ENCODE assay signal across 29 mouse cellular contexts in genomic region chr10:40292640-40293039, GRCm38 (mm10). TPM values are rescaled to one million over a fixed set of nuclear protein-coding genes. Genes with fewer than 3 reads are reported as not detected.
DNase-seq lines count a peak whose midpoint lies in the region; ATAC-seq and TF ChIP-seq lines count a peak whose summit lies in the region.
"Had no signal": no experiment of that assay in that cellular context is flagged by ENCODE, and none has a peak within 500 bp of the region (broad histone marks: within the 10 kb centered on the region; RNA-seq: fewer than 3 reads in every experiment).

No protein-coding gene starts in this region.

- no peak overlapping the region for H3K9ac ChIP-seq in liver, embryonic 13.5 days
- H3K9ac ChIP-seq in stomach, postnatal 0 days (ENCODE audit: low read length): no peak overlapping the region
- H3K9ac ChIP-seq: embryonic facial prominence, embryonic 13.5 days; forebrain, embryonic 12.5 days; forebrain, embryonic 15.5 days; heart, embryonic 15.5 days; hindbrain, embryonic 12.5 days; hindbrain, embryonic 15.5 days had no signal

- H3K4me1 ChIP-seq in liver, embryonic 13.5 days (replicated peaks): peaks cover 50% of the 10 kb centered on the region
- no peaks in the 10 kb centered on the region for H3K4me1 ChIP-seq in stomach, postnatal 0 days (replicated peaks; ENCODE audit: control insufficient read depth, insufficient read depth)
- H3K4me1 ChIP-seq: hindbrain, embryonic 12.5 days had no signal

- no peak overlapping the region for H3K4me2 ChIP-seq in liver, embryonic 13.5 days
- no peak overlapping the region for H3K4me2 ChIP-seq in stomach, postnatal 0 days (replicated peaks; ENCODE audit: low read depth)
- H3K4me2 ChIP-seq: embryonic facial prominence, embryonic 13.5 days; forebrain, embryonic 12.5 days; forebrain, embryonic 15.5 days; heart, embryonic 11.5 days; heart, embryonic 15.5 days; hindbrain, embryonic 12.5 days; hindbrain, embryonic 15.5 days had no signal

- H3K9me3 ChIP-seq in liver, embryonic 13.5 days (replicated peaks): no peaks in the 10 kb centered on the region
- H3K9me3 ChIP-seq in stomach, postnatal 0 days (ENCODE audit: control insufficient read depth, low read length): no peaks in the 10 kb centered on the region
- H3K9me3 ChIP-seq: embryonic facial prominence, embryonic 10.5 days; embryonic facial prominence, embryonic 13.5 days; forebrain, embryonic 12.5 days; forebrain, embryonic 15.5 days; G1E; heart, embryonic 15.5 days; hindbrain, embryonic 12.5 days; hindbrain, embryonic 15.5 days had no signal

- no peak for ATAC-seq in liver, embryonic 13.5 days (ENCODE audit: low read depth)
- ATAC-seq in stomach, postnatal 0 days (ENCODE audit: low FRiP score, low TSS enrichment): 0 out of 2 replicates have a peak, but pooled peaks have one; percentile 42
- ATAC-seq: forebrain, embryonic 15.5 days; Patski had no signal

- no peaks in the 10 kb centered on the region for H3K27me3 ChIP-seq in liver, embryonic 13.5 days
- no peaks in the 10 kb centered on the region for H3K27me3 ChIP-seq in stomach, postnatal 0 days (ENCODE audit: control insufficient read depth, insufficient read depth, low read length)
- H3K27me3 ChIP-seq: CH12.LX; embryonic facial prominence, embryonic 13.5 days; forebrain, embryonic 12.5 days; forebrain, embryonic 15.5 days; heart, embryonic 15.5 days; hindbrain, embryonic 12.5 days; hindbrain, embryonic 15.5 days; Patski had no signal

- H3K27ac ChIP-seq in liver, embryonic 13.5 days: peak overlapping the region; percentile 47
- no peak overlapping the region for H3K27ac ChIP-seq in stomach, postnatal 0 days (replicated peaks)
- H3K27ac ChIP-seq: embryonic facial prominence, embryonic 10.5 days; embryonic facial prominence, embryonic 13.5 days; forebrain, embryonic 12.5 days; forebrain, embryonic 15.5 days; heart, embryonic 15.5 days; hindbrain, embryonic 12.5 days; hindbrain, embryonic 15.5 days had no signal

- 84% methylated on average over 6 of the region's 6 CpGs for WGBS in liver, embryonic 13.5 days (ENCODE audit: insufficient replicate concordance)
- 86% methylated on average over 6 of the region's 6 CpGs for WGBS in stomach, postnatal 0 days

- peaks cover 75% of the 10 kb centered on the region for H3K36me3 ChIP-seq in liver, embryonic 13.5 days
- peaks cover 8% of the 10 kb centered on the region for H3K36me3 ChIP-seq in stomach, postnatal 0 days (ENCODE audit: control insufficient read depth, insufficient read depth, low read length)

- no peak for TF ChIP-seq CTCF in stomach, postnatal 0 days (IDR thresholded peaks at IDR 0.05; ENCODE audit: low read depth)

- TF ChIP-seq EP300 in stomach, postnatal 0 days (optimal IDR thresholded peaks at IDR 0.05): no peak

- DNase-seq in adrenal gland, postnatal 36 days: peak; percentile 25 to 30
- DNase-seq in adrenal gland, postnatal 14 days: no peak
- no peak for DNase-seq in liver, embryonic 13.5 days
- DNase-seq in liver (no peak), 416B (ENCODE audit: low read depth) (peak; percentile 79)
- no peak for DNase-seq in stomach, postnatal 0 days (ENCODE audit: low spot score)
- DNase-seq in embryo, embryonic 10 days (ENCODE audit: low spot score): no peak
- DNase-seq: adrenal gland, adult 8-10 months; cerebellum, adult 11 months; cerebellum, adult 2 months; cerebellum, adult 9-11 months; cerebellum, postnatal 25 days; embryo, embryonic 11 days; gastrocnemius, postnatal 10 days; gastrocnemius, postnatal 36 days; heart, postnatal 10 days; heart, postnatal 4 days had no signal

- H3K4me3 ChIP-seq in liver, embryonic 13.5 days (replicated peaks): no peak overlapping the region
- H3K4me3 ChIP-seq in stomach, postnatal 0 days (ENCODE audit: low read depth, low read length): no peak overlapping the region
- H3K4me3 ChIP-seq: embryonic facial prominence, embryonic 10.5 days; embryonic facial prominence, embryonic 13.5 days; erythroblast, embryonic 14.5 days; forebrain, embryonic 12.5 days; forebrain, embryonic 15.5 days; heart, embryonic 15.5 days; hindbrain, embryonic 12.5 days; hindbrain, embryonic 15.5 days had no signal

RNA-seq across cellular contexts. Expression of gene Amd1, which starts 9.3 kb away (rescaled TPM):
- total RNA-seq in adrenal gland, postnatal 36 days (2021): 10 to 100 TPM; 40.9 to 47.8 TPM
- total RNA-seq in adrenal gland, postnatal 14 days (2021): 37.1 and 39.0 TPM in 2 replicates
- 58.0 and 79.3 TPM in 2 replicates for polyA plus RNA-seq in liver, embryonic 13.5 days (2015; fragmentation: Nextera tagmentation; extraction: Ambion mirVana)
- polyA plus RNA-seq in stomach, postnatal 0 days (2015; fragmentation: Nextera tagmentation; extraction: Ambion mirVana): 46.9 and 48.0 TPM in 2 replicates

RNA-seq across cellular contexts. Expression of gene Gtf3c6, which starts 34.7 kb away (rescaled TPM):
- total RNA-seq in adrenal gland, postnatal 36 days (2021): 10 to 100 TPM; 43.4 to 45.0 TPM
- total RNA-seq in adrenal gland, postnatal 14 days (2021): 56.8 and 65.8 TPM in 2 replicates
- 48.5 and 53.9 TPM in 2 replicates for polyA plus RNA-seq in liver, embryonic 13.5 days (2015; fragmentation: Nextera tagmentation; extraction: Ambion mirVana)
- polyA plus RNA-seq in stomach, postnatal 0 days (2015; fragmentation: Nextera tagmentation; extraction: Ambion mirVana): 54.6 and 54.9 TPM in 2 replicates

RNA-seq across cellular contexts. Expression of gene Rpf2, which starts 45.8 kb away (rescaled TPM):
- 10 to 100 TPM; 28.7 to 29.3 TPM for total RNA-seq in adrenal gland, postnatal 36 days (2021)
- total RNA-seq in adrenal gland, postnatal 14 days (2021): 26.2 and 30.9 TPM in 2 replicates
- polyA plus RNA-seq in liver, embryonic 13.5 days (2015; fragmentation: Nextera tagmentation; extraction: Ambion mirVana): 61.4 and 74.1 TPM in 2 replicates
- polyA plus RNA-seq in stomach, postnatal 0 days (2015; fragmentation: Nextera tagmentation; extraction: Ambion mirVana): 31.5 and 33.6 TPM in 2 replicates

RNA-seq across cellular contexts. Expression of gene Cdk19, which starts 46.7 kb away (rescaled TPM):
- total RNA-seq in adrenal gland, postnatal 36 days (2021): 10 to 100 TPM in 1 of 2 experiments, 1 to 10 TPM in 1; 7.6 to 17.1 TPM
- total RNA-seq in adrenal gland, postnatal 14 days (2021): 10.9 and 14.5 TPM in 2 replicates
- polyA plus RNA-seq in liver, embryonic 13.5 days (2015; fragmentation: Nextera tagmentation; extraction: Ambion mirVana): 2.6 and 3.0 TPM in 2 replicates
- polyA plus RNA-seq in stomach, postnatal 0 days (2015; fragmentation: Nextera tagmentation; extraction: Ambion mirVana): 4.2 and 4.4 TPM in 2 replicates

Comparison
In these comparisons a context has a peak if more than half of its experiments do, and no peak if none do; other contexts are left out.
1. DNase-seq: peak in adrenal gland, postnatal 36 days (2 of 2) and 416B (single experiment); none in adrenal gland, postnatal 14 days (single experiment), liver, embryonic 13.5 days (single experiment), liver (single experiment), stomach, postnatal 0 days (single experiment) and embryo, embryonic 10 days (single experiment).